Mouse (Mus musculus) bone marrow macrophage, adult 2 months (primary cell): Measurements from ENCODE around the gene a.

Experiments used
- CTCF ChIP-seq: IDR thresholded peaks from 2 replicates; pipeline ENCODE4 v1.5.1; 2012; ENCODE audit warnings: low read depth, mild to moderate bottlenecking, low read length, moderate library complexity
- POLR2A ChIP-seq: IDR thresholded peaks from 2 replicates; pipeline ENCODE4 v1.6.1; 2012; ENCODE audit warnings: mild to moderate bottlenecking, low read depth, low read length, borderline replicate concordance

DNA sequence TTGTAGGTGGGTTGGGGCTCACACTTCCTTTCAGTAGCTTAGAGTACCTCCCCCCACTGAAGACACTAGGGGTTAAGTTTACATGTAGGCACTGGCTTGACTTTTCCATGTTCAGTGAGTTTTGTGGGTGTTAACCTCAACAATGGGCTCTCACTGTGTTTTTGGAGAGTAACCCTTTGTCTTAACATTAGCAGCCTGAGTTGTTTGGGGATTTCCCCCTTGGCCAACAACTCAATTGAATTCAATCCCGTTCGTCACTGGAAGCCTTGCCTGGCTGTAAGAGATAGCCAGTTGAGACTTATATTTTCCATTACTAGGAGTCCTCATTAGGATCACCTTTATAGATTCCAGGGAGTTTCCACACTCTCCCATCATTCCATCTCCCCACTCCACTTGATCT, 45.3 kb downstream of the a start:
- TF ChIP-seq CTCF: no peak
- TF ChIP-seq POLR2A: no peak
